Mouse (Mus musculus) testis, adult 2 months (tissue): ENCODE measurements around the gene Gpatch2.

Source experiments
- CTCF ChIP-seq: fragments of 200-500 bp; IDR thresholded peaks from 2 replicates; pipeline ENCODE4 v1.5.1; 2012; ENCODE audit warnings: low read depth, mild to moderate bottlenecking, inconsistent platforms, low read length, moderate library complexity; ENCODE audit not compliant: control insufficient read depth, insufficient read depth, insufficient replicate concordance
- POLR2A ChIP-seq: fragments of 200-500 bp; IDR thresholded peaks from 2 replicates; pipeline ENCODE4 v1.6.1; 2012; ENCODE audit warnings: low read depth, mild to moderate bottlenecking, inconsistent platforms, low read length, moderate library complexity; ENCODE audit not compliant: control insufficient read depth

- TF ChIP-seq CTCF = no peak
- no peak for TF ChIP-seq POLR2A
Measured at GRCm38 (mm10) chr1:187290186-187290585, 74.9 kb downstream of the Gpatch2 start.
